Mouse (Mus musculus) forebrain, embryonic 16.5 days (tissue): ENCODE measurements around the gene Plk3. TPM values are rescaled to one million over a fixed set of nuclear protein-coding genes. Genes with fewer than 3 reads are reported as not detected.

Source experiments
- ATAC-seq: fragments of 200-750 bp; cut with Nextera tagmentation; 2 replicates; pipeline ENCODE4 v1.8.0; 2017; ENCODE audit warnings: mild to moderate bottlenecking, moderate library complexity
- H3K27ac ChIP-seq: fragments of 300-500 bp; sonication (generic); 2 replicates; pipeline ENCODE4 v1.5.1; 2014; ENCODE audit warnings: low read length, control low read depth
- H3K27me3 ChIP-seq: fragments of 300-500 bp; sonication (generic); replicated peaks from 2 replicates; pipeline ENCODE4 v1.6.1; 2014; ENCODE audit warnings: low read length; ENCODE audit not compliant: control insufficient read depth, insufficient read depth
- H3K36me3 ChIP-seq: fragments of 300-500 bp; sonication (generic); 2 replicates; pipeline ENCODE4 v1.6.1; 2014; ENCODE audit not compliant: control insufficient read depth, insufficient read depth
- H3K4me1 ChIP-seq: fragments of 300-500 bp; sonication (generic); replicated peaks from 2 replicates; pipeline ENCODE4 v1.6.1; 2014; ENCODE audit warnings: low read length; ENCODE audit not compliant: control insufficient read depth, insufficient read depth
- H3K4me2 ChIP-seq: fragments of 300-500 bp; sonication (generic); 2 replicates; pipeline ENCODE4 v1.6.1; 2014; ENCODE audit warnings: mild to moderate bottlenecking, low read length, control low read depth
- H3K4me3 ChIP-seq: fragments of 300-500 bp; sonication (generic); replicated peaks from 2 replicates; pipeline ENCODE4 v1.5.1; 2014; ENCODE audit warnings: mild to moderate bottlenecking, low read length, control low read depth
- H3K9ac ChIP-seq: fragments of 300-500 bp; sonication (generic); replicated peaks from 2 replicates; pipeline ENCODE4 v1.6.1; 2014; ENCODE audit warnings: low read depth, low read length, control low read depth
- H3K9me3 ChIP-seq: fragments of 300-500 bp; sonication (generic); 2 replicates; pipeline ENCODE4 v1.6.1; 2016; ENCODE audit warnings: low read length; ENCODE audit not compliant: control insufficient read depth
- WGBS: fragments of 180-500 bp; shearing (Covaris S2); extraction: QIAGEN DNeasy Blood & Tissue Kit; methylation state at CpG from one replicate; pipeline ENCODE4 v1.1.7; 2014; 5-methylcytosine and 5-hydroxymethylcytosine counted together
- polyA plus RNA-seq: library from polyadenylated mRNA; unstranded; fragments of >200 nt; fragmentation: Nextera tagmentation; extraction: Ambion mirVana; gene quantifications from 2 replicates; pipeline ENCODE4 v1.2.1, GENCODE M21; 2015

Plk3 gene
- polyA plus RNA-seq, 1 experiment from 2014 or later: 10.2 TPM

GRCm38 (mm10) chr4:117124518-117125347 is 9.0 kb downstream of the Plk3 start:
- 79% methylated on average over 14 of the region's 14 CpGs for WGBS
- ATAC-seq: no peak
- peak overlapping the region; percentile 22 for H3K9ac ChIP-seq

GRCm38 (mm10) chr4:117124218-117124517 is 9.6 kb downstream of the Plk3 start:
- Histone ChIP-seq H3K4me1 (peaks cover 20% of the 10 kb centered on the region), H3K27ac (no peak overlapping the region), H3K4me3 (no peak overlapping the region), H3K9me3 (no peaks in the 10 kb centered on the region), H3K9ac (no peak overlapping the region), H3K27me3 (no peaks in the 10 kb centered on the region), H3K36me3 (no peaks in the 10 kb centered on the region), H3K4me2 (no peak overlapping the region)
- ATAC-seq: no peak
- WGBS: 82% methylated on average over 3 of the region's 3 CpGs

More at GRCm38 (mm10) chr4:117124518-117125347, 9.0 kb downstream of the Plk3 start:
- Histone ChIP-seq H3K27ac (peak overlapping the region; percentile 54), H3K36me3 (no peaks in the 10 kb centered on the region), H3K27me3 (no peaks in the 10 kb centered on the region), H3K9me3 (no peaks in the 10 kb centered on the region), H3K4me1 (peaks cover 18% of the 10 kb centered on the region), H3K4me3 (no peak overlapping the region), H3K4me2 (0 out of 2 replicates have a peak overlapping the region, but pooled peaks have one; percentile 2)

- 93% methylated on average over 7 of the region's 9 CpGs for WGBS
- ATAC-seq: no peak
- H3K27me3 ChIP-seq: no peaks in the 10 kb centered on the region
These were observed 10.1 kb downstream of the Plk3 start for GRCm38 (mm10) chr4:117123546-117124217.

GRCm38 (mm10) chr4:117122209-117122608 is 11.6 kb downstream of the Plk3 start:
- no peaks in the 10 kb centered on the region for H3K36me3 ChIP-seq
- WGBS: 83% methylated on average over 4 of the region's 4 CpGs
- peaks cover 20% of the 10 kb centered on the region for H3K4me1 ChIP-seq
- no peaks in the 10 kb centered on the region for H3K9me3 ChIP-seq
- H3K4me3 ChIP-seq: no peak overlapping the region
- H3K9ac ChIP-seq: no peak overlapping the region
- H3K4me2 ChIP-seq: no peak overlapping the region
- H3K27me3 ChIP-seq: no peaks in the 10 kb centered on the region
- ATAC-seq: no peak
- H3K27ac ChIP-seq: no peak overlapping the region

More at GRCm38 (mm10) chr4:117123546-117124217, 10.1 kb downstream of the Plk3 start:
- no peak overlapping the region for H3K9ac ChIP-seq
- H3K4me2 ChIP-seq: no peak overlapping the region
- no peaks in the 10 kb centered on the region for H3K9me3 ChIP-seq
- H3K4me3 ChIP-seq: no peak overlapping the region
- no peaks in the 10 kb centered on the region for H3K36me3 ChIP-seq
- no peak overlapping the region for H3K27ac ChIP-seq
- peaks cover 20% of the 10 kb centered on the region for H3K4me1 ChIP-seq

- WGBS: under 1% methylated on average over 69 of the region's 69 CpGs
- H3K4me2 ChIP-seq: peak overlapping the region; percentile 92
- H3K27me3 ChIP-seq: no peaks in the 10 kb centered on the region
- peak overlapping the region; percentile 80 for H3K9ac ChIP-seq
- H3K27ac ChIP-seq: peak overlapping the region; percentile 93
- peak overlapping the region; percentile 75 for H3K4me3 ChIP-seq
- no peaks in the 10 kb centered on the region for H3K9me3 ChIP-seq
- peak; percentile 97 for ATAC-seq
- peaks cover 14% of the 10 kb centered on the region for H3K4me1 ChIP-seq
- no peaks in the 10 kb centered on the region for H3K36me3 ChIP-seq
These were observed 13.0 kb downstream of the Plk3 start for GRCm38 (mm10) chr4:117120445-117121414.

- ATAC-seq: peak; percentile 9; the same call in 1 of the 2 replicates
- Histone ChIP-seq H3K4me2 (peak overlapping the region; percentile 92), H3K9me3 (no peaks in the 10 kb centered on the region), H3K27me3 (no peaks in the 10 kb centered on the region), H3K4me3 (peak overlapping the region; percentile 75), H3K4me1 (peaks cover 8% of the 10 kb centered on the region), H3K27ac (peak overlapping the region; percentile 93), H3K36me3 (no peaks in the 10 kb centered on the region), H3K9ac (peak overlapping the region; percentile 80)
- 2% methylated on average over 10 of the region's 10 CpGs for WGBS
These were observed 13.7 kb downstream of the Plk3 start for GRCm38 (mm10) chr4:117120052-117120444.

GRCm38 (mm10) chr4:117119636-117120035 is 14.1 kb downstream of the Plk3 start:
- no peaks in the 10 kb centered on the region for H3K27me3 ChIP-seq
- peak overlapping the region; percentile 92 for H3K4me2 ChIP-seq
- peak overlapping the region; percentile 80 for H3K9ac ChIP-seq
- WGBS: 78% methylated on average over 5 of the region's 5 CpGs
- H3K4me3 ChIP-seq: peak overlapping the region; percentile 75
- peak overlapping the region; percentile 93 for H3K27ac ChIP-seq
- H3K9me3 ChIP-seq: no peaks in the 10 kb centered on the region
- H3K36me3 ChIP-seq: no peaks in the 10 kb centered on the region
- peaks cover 6% of the 10 kb centered on the region for H3K4me1 ChIP-seq
- no peak for ATAC-seq

GRCm38 (mm10) chr4:117117931-117118330 is 15.8 kb downstream of the Plk3 start:
- Histone ChIP-seq H3K36me3 (no peaks in the 10 kb centered on the region), H3K4me2 (no peak overlapping the region), H3K4me1 (peaks cover 6% of the 10 kb centered on the region), H3K9me3 (no peaks in the 10 kb centered on the region), H3K27me3 (no peaks in the 10 kb centered on the region), H3K9ac (no peak overlapping the region), H3K4me3 (no peak overlapping the region), H3K27ac (no peak overlapping the region)
- 95% methylated on average over 7 of the region's 7 CpGs for WGBS
- no peak for ATAC-seq

- H3K4me2 ChIP-seq: no peak overlapping the region
- H3K9ac ChIP-seq: no peak overlapping the region
- no peak overlapping the region for H3K27ac ChIP-seq
- no peaks in the 10 kb centered on the region for H3K27me3 ChIP-seq
- no peak overlapping the region for H3K4me3 ChIP-seq
- no peaks in the 10 kb centered on the region for H3K36me3 ChIP-seq
- peaks cover 6% of the 10 kb centered on the region for H3K4me1 ChIP-seq
- ATAC-seq: no peak
- WGBS: 92% methylated on average over 5 of the region's 5 CpGs
- H3K9me3 ChIP-seq: no peaks in the 10 kb centered on the region
These were observed 18.2 kb downstream of the Plk3 start for GRCm38 (mm10) chr4:117115592-117115991.
